Mouse (Mus musculus): ENCODE measurements around the gene Gm6367. TPM values are rescaled to one million over a fixed set of nuclear protein-coding genes. Genes with fewer than 3 reads are reported as not detected.
"Not testable (repeated sequence)": the region's sequence is repeated elsewhere in the genome, so short reads cannot be mapped to it uniquely, and the experiment has no call there.

Gene Gm6367
- total RNA-seq (2014; rRNA removed) (not detected in 2 replicates), polyA plus RNA-seq (2012; rRNA removed) (not detected in 2 replicates)

DNA sequence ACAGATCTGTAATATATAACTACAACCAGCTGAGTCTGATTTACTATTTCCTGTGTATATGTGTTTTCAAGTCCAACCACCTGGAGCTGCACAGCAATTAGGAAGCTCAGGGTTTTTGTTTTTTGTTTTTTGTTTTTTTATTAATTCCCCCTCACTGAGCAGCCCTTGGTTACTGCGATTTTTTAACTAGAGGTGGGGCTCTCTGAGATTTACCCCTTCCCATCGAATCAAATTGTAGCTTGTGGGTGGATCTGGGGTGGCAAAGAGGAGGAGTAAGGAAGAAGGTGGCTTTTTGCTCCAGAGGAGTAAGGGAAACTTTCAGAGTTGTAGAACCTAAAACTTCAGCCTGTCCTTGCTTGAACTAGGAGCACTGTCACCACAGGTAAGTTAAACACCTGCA lies at the start of gene Gm6367:
Gm6367 (plus strand) TSS at position 301 of the 400 bp plus-strand sequence.
- H3K27me3 ChIP-seq (ENCODE audit: control insufficient read depth, insufficient read depth, low read length); DNase-seq (ENCODE audit: extremely low read depth, low read depth, low spot score); H3K79me2 ChIP-seq (ENCODE audit: control insufficient read depth, insufficient read depth, low read length); H3K36me3 ChIP-seq (ENCODE audit: control insufficient read depth, insufficient read depth, low read length); H3K9ac ChIP-seq (ENCODE audit: low read depth, low read length); H3K27ac ChIP-seq (replicated peaks; ENCODE audit: insufficient read depth, low read depth, low read length); H3K4me3 ChIP-seq (ENCODE audit: insufficient read depth, low read depth, low read length); H3K4me1 ChIP-seq (ENCODE audit: control insufficient read depth, insufficient read depth, low read length): not testable (repeated sequence)
- no CpG with 5 or more reads among the region's 2 CpGs for WGBS

Other genes starting within 250 kb of the Gm6367 start
- gene Gm3183, start 123.2 kb upstream of the Gm6367 start, total RNA-seq (2014; rRNA removed) = not detected in 2 replicates
- not detected in 2 replicates for gene Gm3183, start 123.2 kb upstream of the Gm6367 start, polyA plus RNA-seq (2012; rRNA removed)
- gene Gm7942, start 118.3 kb downstream of the Gm6367 start, total RNA-seq (2014; rRNA removed) = not detected in 2 replicates
- gene Gm7942, start 118.3 kb downstream of the Gm6367 start, polyA plus RNA-seq (2012; rRNA removed) = not detected in 2 replicates
- not detected in 2 replicates for gene Gm16513, start 194.0 kb downstream of the Gm6367 start, total RNA-seq (2014; rRNA removed)
- gene Gm16513, start 194.0 kb downstream of the Gm6367 start, polyA plus RNA-seq (2012; rRNA removed) = not detected in 2 replicates